Mouse (Mus musculus) spleen, adult 10 weeks (tissue): ENCODE data around the gene Kcnj12. TPM values are rescaled to one million over a fixed set of nuclear protein-coding genes. Genes with fewer than 3 reads are reported as not detected.

ENCODE experiments used
- polyA plus RNA-seq: library from polyadenylated mRNA; stranded (reverse); fragments of 350-450 nt; fragmentation: Illumina TruSeq; extraction: RNeasy Lipid Tissue Mini Kit (QIAGEN cat#74804); gene quantifications from one replicate; pipeline ENCODE4 v1.2.3, GENCODE M21; 2015; ENCODE audit warnings: low replicate concordance; ENCODE audit not compliant: insufficient read depth

The Kcnj12 gene
- polyA plus RNA-seq, result not detected

GRCm38 (mm10) chr11:61022550-61023391 is at the start of gene Kcnj12:
Kcnj12 (plus strand) TSS chr11:61022564.

Other genes with a start within 250 kb of the Kcnj12 start
- gene Top3a, start 245.2 kb upstream of the Kcnj12 start, polyA plus RNA-seq, result 14.0 TPM
- gene Smcr8, start 245.0 kb upstream of the Kcnj12 start, polyA plus RNA-seq, result 36.9 TPM
- 12.6 TPM for gene Shmt1, start 210.8 kb upstream of the Kcnj12 start, polyA plus RNA-seq
- gene Dhrs7b, start 191.9 kb upstream of the Kcnj12 start, polyA plus RNA-seq, result 8.9 TPM
- gene Tmem11, start 143.3 kb upstream of the Kcnj12 start, polyA plus RNA-seq, result 15.2 TPM
- 8.3 TPM for gene Natd1, start 107.8 kb upstream of the Kcnj12 start, polyA plus RNA-seq
- 32.8 TPM for gene Map2k3, start 90.5 kb upstream of the Kcnj12 start, polyA plus RNA-seq
- 157 TPM for gene Tnfrsf13b, start 104.2 kb downstream of the Kcnj12 start, polyA plus RNA-seq
- 32.6 TPM for gene Usp22, start 152.5 kb downstream of the Kcnj12 start, polyA plus RNA-seq
- gene Aldh3a1, start 185.0 kb downstream of the Kcnj12 start, polyA plus RNA-seq, result 1.9 TPM
- 57.8 TPM for gene Aldh3a2, start 244.9 kb downstream of the Kcnj12 start, polyA plus RNA-seq